Mouse (Mus musculus) monocyte, adult 5-6 weeks (primary cell): ENCODE results near the gene Rad51b. TPM values are rescaled to one million over a fixed set of nuclear protein-coding genes. Genes with fewer than 3 reads are reported as not detected.

Source experiments
- ATAC-seq: fragments of 153-309, 156-312 bp; replicated peaks from 2 replicates; pipeline ENCODE4 v1.8.0; 2017; ENCODE audit warnings: mild to moderate bottlenecking; ENCODE audit not compliant: low TSS enrichment, insufficient number of reproducible peaks, severe bottlenecking, poor library complexity, low FRiP score
- total RNA-seq: library from RNA; stranded (forward); fragments of 200-1000, 200-491, 200-594 nt; gene quantifications from 3 replicates; pipeline ENCODE4 v1.2.3, GENCODE M21; 2017

The Rad51b gene
- total RNA-seq, 1 experiment from 2014 or later = not detected

GRCm38 (mm10) chr12:79455061-79455847 is 158.2 kb downstream of the Rad51b start:
- no peak for ATAC-seq

GRCm38 (mm10) chr12:79455848-79456164 is 158.7 kb downstream of the Rad51b start:
- no peak for ATAC-seq

- ATAC-seq = no peak
These were observed 159.2 kb downstream of the Rad51b start for GRCm38 (mm10) chr12:79456251-79456650.

GRCm38 (mm10) chr12:79463371-79463770 is 166.3 kb downstream of the Rad51b start:
- no peak for ATAC-seq

- ATAC-seq = no peak
These were observed 173.0 kb downstream of the Rad51b start for GRCm38 (mm10) chr12:79470113-79470512.

GRCm38 (mm10) chr12:79471868-79472267 is 174.8 kb downstream of the Rad51b start:
- ATAC-seq = no peak

GRCm38 (mm10) chr12:79476413-79477046 is 179.4 kb downstream of the Rad51b start:
- no peak for ATAC-seq

- no peak for ATAC-seq
These were observed 181.7 kb downstream of the Rad51b start for GRCm38 (mm10) chr12:79478816-79479215.

GRCm38 (mm10) chr12:79485501-79485900 is 188.4 kb downstream of the Rad51b start:
- ATAC-seq = no peak

- no peak for ATAC-seq
These were observed 191.6 kb downstream of the Rad51b start for GRCm38 (mm10) chr12:79488590-79489242.

- no peak for ATAC-seq
These were observed 193.5 kb downstream of the Rad51b start for GRCm38 (mm10) chr12:79490626-79491025.

GRCm38 (mm10) chr12:79492175-79492574 is 195.1 kb downstream of the Rad51b start:
- ATAC-seq = no peak

GRCm38 (mm10) chr12:79492613-79493012 is 195.5 kb downstream of the Rad51b start:
- no peak for ATAC-seq

GRCm38 (mm10) chr12:79493481-79493880 is 196.4 kb downstream of the Rad51b start:
- ATAC-seq = no peak

- no peak for ATAC-seq
These were observed 201.2 kb downstream of the Rad51b start for GRCm38 (mm10) chr12:79498326-79498725.

GRCm38 (mm10) chr12:79499809-79500208 is 202.7 kb downstream of the Rad51b start:
- no peak for ATAC-seq

- no peak for ATAC-seq
These were observed 204.8 kb downstream of the Rad51b start for GRCm38 (mm10) chr12:79501877-79502276.

- ATAC-seq = no peak
These were observed 205.9 kb downstream of the Rad51b start for GRCm38 (mm10) chr12:79502862-79503581.
